Mouse (Mus musculus) erythroblast, embryonic 14.5 days (primary cell): ENCODE data around the gene A630001G21Rik.

Experiments used
- GATA1 ChIP-seq: IDR thresholded peaks from 2 replicates; pipeline ENCODE4 v1.6.1; 2012; ENCODE audit warnings: low read length, inconsistent platforms, mixed read lengths
- TAL1 ChIP-seq: IDR thresholded peaks from 3 replicates; pipeline ENCODE4 v1.6.1; 2012; ENCODE audit warnings: low read length, inconsistent platforms, mixed read lengths

- TF ChIP-seq GATA1 (no peak), TAL1 (no peak)
Measured at GRCm38 (mm10) chr1:85716447-85717027, 61.9 kb downstream of the A630001G21Rik start.
